Mouse (Mus musculus) embryonic stem cell, embryonic (primary cell): Measurements from ENCODE around the gene Tjp1.

Experiments used
- CTCF ChIA-PET, 4 experiments: fragments of 300-600 bp in 2 of 4; fragments of 350-600 bp in 2 of 4; sonication (Branson Sonifier 250); formaldehyde crosslinking; loops; one replicate each; lab custom pipeline; 2022; ENCODE audit warnings: inconsistent platforms in 2 of 4; lab: Charles Lee
- POLR2A ChIA-PET, 4 experiments: fragments of 300-600 bp in 2 of 4; fragments of 350-600 bp in 2 of 4; sonication (Branson Sonifier 250); formaldehyde crosslinking; loops; one replicate each; lab custom pipeline; 2022; ENCODE audit warnings: antibody characterized with exemption in 4 of 4, inconsistent platforms in 1 of 4; lab: Charles Lee

Tjp1 gene

GRCm38 (mm10) chr7:65527071-65528007 is at the start of gene Tjp1:
Gene Tjp1, minus strand, starts transcription at chr7:65527781.
- CTCF ChIA-PET, result interaction anchor here (0.5 to 1.2 kb wide), 11 partner anchors 10 to 316 kb away, joined by 3 to 4 read pairs (median 3); no protein-coding TSS in a partner anchor
- POLR2A ChIA-PET, result interaction anchor here (0.5 to 1.5 kb wide), 18 partner anchors 10 to 552 kb away, joined by 3 to 4 read pairs (median 3); partner anchors contain the start of gene Tarsl2 (in 2 of the 4)

DNA sequence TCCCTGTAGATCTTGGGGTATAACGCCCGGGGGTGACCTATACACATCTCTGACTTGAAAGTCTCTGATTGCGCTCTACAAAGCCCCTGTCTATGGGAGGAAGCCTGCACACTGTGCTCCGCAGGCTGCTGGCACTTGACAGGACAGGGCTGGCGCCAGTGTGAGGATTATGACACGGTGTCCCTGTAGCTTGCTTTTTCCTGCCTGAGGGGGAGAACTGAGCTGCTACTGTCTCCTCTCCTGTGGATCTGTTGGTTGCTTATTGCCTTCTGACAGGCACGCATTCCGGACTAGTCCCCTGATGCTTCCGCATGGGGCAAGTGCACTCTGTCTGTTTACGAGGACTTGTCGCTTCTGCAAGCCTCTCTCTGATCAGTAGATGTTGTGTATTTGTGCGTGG is 49.5 kb upstream of the Tjp1 start:
- POLR2A ChIA-PET, result no interaction called here

DNA sequence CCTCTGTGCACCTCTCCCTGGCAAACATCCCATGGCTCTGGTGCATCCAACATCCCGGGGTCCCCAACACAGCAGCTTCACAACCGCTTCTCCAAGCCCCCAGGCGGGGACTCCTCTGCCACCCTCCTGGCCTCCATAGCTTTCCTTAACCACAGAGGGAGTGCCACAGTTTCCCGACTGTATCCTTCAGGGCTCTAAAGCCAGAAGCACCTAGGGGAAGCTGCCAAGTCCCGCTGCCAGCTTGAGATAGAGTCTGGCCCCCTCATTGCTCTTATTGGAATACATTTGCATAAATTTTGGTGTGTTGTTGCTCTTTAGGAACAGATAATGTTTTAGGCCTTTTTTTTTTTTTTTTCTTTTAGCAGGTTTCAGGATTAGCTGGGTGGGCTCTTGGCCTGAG is 45.1 kb upstream of the Tjp1 start:
- ChIA-PET POLR2A (interaction anchor here in 3 of 4 experiments (0.6 to 1.3 kb wide), 4 partner anchors 13 to 189 kb away, joined by 3 read pairs; partner anchors contain the start of gene Tjp1 (in 1 of the 3)), CTCF (interaction anchor here in 1 of 4 experiments (0.6 kb wide), 1 partner anchor 16 kb away, joined by 3 read pairs; no protein-coding TSS in a partner anchor)

More for the DNA sequence above, 49.5 kb upstream of the Tjp1 start:
- CTCF ChIA-PET, result interaction anchor here in 1 of 4 experiments (0.6 kb wide), 1 partner anchor 419 kb away, joined by 12 read pairs; no protein-coding TSS in a partner anchor

- ChIA-PET POLR2A (interaction anchor here in 1 of 4 experiments (0.7 kb wide), 1 partner anchor 217 kb away, joined by 3 read pairs; no protein-coding TSS in a partner anchor), CTCF (no interaction called here)
These were observed 43.1 kb upstream of the Tjp1 start for GRCm38 (mm10) chr7:65570691-65571090.

DNA sequence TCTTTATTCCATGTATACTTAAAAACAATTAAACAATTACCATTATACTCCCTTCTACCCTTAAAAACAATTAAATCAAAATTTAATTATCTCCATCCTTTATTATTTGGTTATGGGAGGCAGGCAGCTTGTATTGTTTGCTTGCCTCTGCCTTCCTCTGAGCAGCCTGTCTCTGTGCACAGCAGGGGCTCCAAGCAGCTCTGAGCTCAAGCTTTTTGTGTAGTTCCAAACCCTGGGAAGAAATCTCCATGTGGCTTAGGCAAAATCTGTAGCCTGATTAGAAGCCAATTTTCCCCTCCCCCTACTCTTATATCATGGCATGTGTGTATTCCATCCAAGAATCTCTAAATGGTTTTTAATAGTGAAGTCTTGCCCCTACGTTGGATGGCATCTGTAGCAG is 28.4 kb upstream of the Tjp1 start:
- CTCF ChIA-PET, result no interaction called here

GRCm38 (mm10) chr7:65545741-65546140 is 18.2 kb upstream of the Tjp1 start:
- POLR2A ChIA-PET, result no interaction called here

More for the DNA sequence above, 28.4 kb upstream of the Tjp1 start:
- POLR2A ChIA-PET, result interaction anchor here in 1 of 4 experiments (0.9 kb wide), 1 partner anchor 78 kb away, joined by 3 read pairs; no protein-coding TSS in a partner anchor

GRCm38 (mm10) chr7:65532689-65533088 is 5.1 kb upstream of the Tjp1 start:
- CTCF ChIA-PET, result interaction anchor here in 1 of 4 experiments (0.6 kb wide), 1 partner anchor 53 kb away, joined by 4 read pairs; no protein-coding TSS in a partner anchor
- POLR2A ChIA-PET, result interaction anchor here in 2 of 4 experiments (0.7 kb wide), 2 partner anchors 112 to 119 kb away, joined by 3 to 7 read pairs; partner anchors contain the start of gene Tarsl2 (in 1 of the 2)

More at GRCm38 (mm10) chr7:65545741-65546140, 18.2 kb upstream of the Tjp1 start:
- CTCF ChIA-PET, result no interaction called here

GRCm38 (mm10) chr7:65523116-65523515 is 4.5 kb downstream of the Tjp1 start:
- POLR2A ChIA-PET, result no interaction called here

GRCm38 (mm10) chr7:65522490-65522889 is 5.1 kb downstream of the Tjp1 start:
- ChIA-PET CTCF (interaction anchor here in 2 of 4 experiments (0.9 to 1.5 kb wide), 2 partner anchors 88 to 205 kb away, joined by 3 read pairs; no protein-coding TSS in a partner anchor), POLR2A (no interaction called here)

More at GRCm38 (mm10) chr7:65523116-65523515, 4.5 kb downstream of the Tjp1 start:
- CTCF ChIA-PET, result interaction anchor here in 2 of 4 experiments (0.9 to 1.1 kb wide), 2 partner anchors 87 to 182 kb away, joined by 3 read pairs; no protein-coding TSS in a partner anchor

GRCm38 (mm10) chr7:65520622-65521021 is 7.0 kb downstream of the Tjp1 start:
- POLR2A ChIA-PET, result no interaction called here
- CTCF ChIA-PET, result interaction anchor here in 2 of 4 experiments (0.5 to 1.7 kb wide), 3 partner anchors 20 to 202 kb away, joined by 3 to 15 read pairs (median 4); no protein-coding TSS in a partner anchor

GRCm38 (mm10) chr7:65519788-65520563 is 7.6 kb downstream of the Tjp1 start:
- POLR2A ChIA-PET, result no interaction called here
- CTCF ChIA-PET, result interaction anchor here (0.5 to 1.7 kb wide), 14 partner anchors 11 to 985 kb away, joined by 3 to 16 read pairs (median 4); partner anchors contain the start of gene Tarsl2 (in 1 of the 4)

GRCm38 (mm10) chr7:65516903-65517302 is 10.7 kb downstream of the Tjp1 start:
- ChIA-PET POLR2A (interaction anchor here in 1 of 4 experiments (1.1 kb wide), 1 partner anchor 10 kb away, joined by 3 read pairs; the partner anchor contains the start of gene Tjp1), CTCF (interaction anchor here in 3 of 4 experiments (0.5 to 1.8 kb wide), 3 partner anchors 10 to 225 kb away, joined by 3 to 9 read pairs (median 3); partner anchors contain the start of gene Tjp1 (in 1 of the 3))

DNA sequence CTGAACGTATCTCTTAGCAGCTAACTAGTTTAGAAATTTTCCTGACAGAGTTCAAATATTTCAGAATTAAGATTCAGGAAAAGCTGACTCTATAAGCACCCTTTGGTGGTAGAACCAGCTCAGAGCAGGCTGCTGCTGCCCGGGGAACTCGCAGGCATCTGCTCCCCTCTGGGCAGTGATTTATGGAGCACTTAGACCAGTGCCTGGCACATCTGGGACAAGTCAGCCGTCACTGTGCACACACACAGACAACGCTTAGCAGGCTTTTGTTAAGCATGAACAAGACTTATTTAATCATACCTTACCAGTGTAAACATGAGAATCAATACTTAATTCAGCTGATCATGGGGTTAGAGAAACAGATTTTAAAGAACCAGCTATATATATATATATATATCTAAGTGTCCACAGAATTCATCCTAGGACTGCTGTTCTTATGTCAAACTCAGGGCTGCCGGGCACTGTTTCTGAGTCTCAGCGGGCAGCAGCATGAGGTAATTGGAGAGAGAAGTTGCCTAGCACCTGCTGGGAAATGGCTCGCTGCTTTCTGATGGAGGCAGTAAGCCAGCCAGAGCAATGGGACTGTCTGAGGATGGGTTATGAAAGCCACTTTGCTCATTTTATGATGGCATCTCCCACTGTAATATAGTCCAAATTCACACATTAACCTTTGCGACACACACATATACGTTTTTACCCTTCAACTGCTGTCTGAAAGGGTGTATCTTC is 14.0 kb downstream of the Tjp1 start:
- POLR2A ChIA-PET, result interaction anchor here in 1 of 4 experiments (0.6 to 0.7 kb wide), 2 partner anchors 14 to 195 kb away, joined by 3 read pairs; partner anchors contain the start of gene Tjp1
- CTCF ChIA-PET, result no interaction called here

DNA sequence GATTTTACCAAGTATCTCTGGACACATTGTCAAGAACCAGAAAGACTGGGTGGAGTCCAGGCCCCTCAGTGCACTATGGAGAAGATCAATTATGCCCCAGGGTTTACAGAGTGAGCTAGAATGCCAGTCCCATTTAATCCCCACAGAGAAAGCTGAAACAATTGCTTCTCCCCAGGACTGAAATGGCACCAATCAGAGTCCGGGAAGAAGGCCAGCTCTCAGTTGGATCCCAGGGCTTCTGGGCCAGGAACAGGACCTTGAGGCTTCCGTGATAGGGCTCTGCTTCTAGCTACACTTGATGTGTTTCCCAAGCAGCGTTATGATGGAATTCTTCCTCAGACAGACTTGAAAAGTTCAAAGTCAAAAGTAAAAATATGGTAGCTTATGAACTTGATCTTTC is 18.2 kb downstream of the Tjp1 start:
- ChIA-PET CTCF (interaction anchor here in 1 of 4 experiments (1.1 kb wide), 1 partner anchor 10 kb away, joined by 6 read pairs; no protein-coding TSS in a partner anchor), POLR2A (interaction anchor here in 2 of 4 experiments (0.6 kb wide), 2 partner anchors 9 to 149 kb away, joined by 3 read pairs; no protein-coding TSS in a partner anchor)

DNA sequence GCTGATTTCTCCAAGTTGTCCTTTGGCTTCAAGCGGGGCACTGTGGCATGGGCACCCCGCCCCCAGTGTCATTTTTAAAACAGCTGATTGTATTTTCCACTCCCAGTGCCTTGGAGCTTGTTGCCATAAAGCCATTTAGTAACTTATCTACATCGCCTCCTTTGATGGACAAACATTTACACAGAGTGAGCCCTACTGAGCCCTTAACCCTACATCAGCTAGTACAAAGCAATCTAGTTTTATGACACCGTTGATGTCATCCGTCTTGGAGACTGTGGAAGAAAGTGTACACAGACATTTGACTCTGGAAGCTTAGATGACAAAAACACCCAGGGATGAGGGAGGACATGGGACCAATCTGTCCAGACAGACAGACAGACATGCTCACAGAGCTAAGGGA is 20.2 kb downstream of the Tjp1 start:
- POLR2A ChIA-PET, result no interaction called here

GRCm38 (mm10) chr7:65502486-65503322 is 24.9 kb downstream of the Tjp1 start:
- ChIA-PET POLR2A (no interaction called here), CTCF (interaction anchor here in 1 of 4 experiments (0.9 kb wide), 1 partner anchor 185 kb away, joined by 3 read pairs; no protein-coding TSS in a partner anchor)

More for the DNA sequence above, 20.2 kb downstream of the Tjp1 start:
- CTCF ChIA-PET, result no interaction called here
